Mouse (Mus musculus) hindbrain, postnatal 0 days (tissue): ENCODE measurements at regions not wholly inside any gene's neighbourhood (a gene's known extent, or its start where the extent isn't known, plus 50 kb on each side); places are given as distances from the start of the nearest gene placed in this dataset.

ENCODE experiments used
- ATAC-seq: fragments of 200-750 bp; cut with Nextera tagmentation; 2 replicates; pipeline ENCODE4 v1.8.0; 2017; ENCODE audit warnings: mild to moderate bottlenecking, moderate TSS enrichment, moderate library complexity
- DNase-seq: peaks from one replicate; pipeline ENCODE4 v3.0.0-alpha.2; 2015; ENCODE audit warnings: low spot score
- H3K27ac ChIP-seq: fragments of 300-500 bp; sonication (generic); 2 replicates; pipeline ENCODE4 v1.5.1; 2014; ENCODE audit warnings: mild to moderate bottlenecking
- H3K27me3 ChIP-seq: fragments of 300-500 bp; sonication (generic); 2 replicates; pipeline ENCODE4 v1.6.1; 2014; ENCODE audit warnings: low read length, mixed read lengths; ENCODE audit not compliant: insufficient read depth
- H3K36me3 ChIP-seq: fragments of 300-500 bp; sonication (generic); 2 replicates; pipeline ENCODE4 v1.6.1; 2014; ENCODE audit warnings: low read length, mixed read lengths; ENCODE audit not compliant: insufficient read depth
- H3K4me1 ChIP-seq: fragments of 300-500 bp; sonication (generic); 2 replicates; pipeline ENCODE4 v1.6.1; 2014; ENCODE audit warnings: antibody characterized with exemption, low read length, mixed read lengths; ENCODE audit not compliant: insufficient read depth
- H3K4me2 ChIP-seq: fragments of 300-500 bp; sonication (generic); 2 replicates; pipeline ENCODE4 v1.6.1; 2014; ENCODE audit warnings: low read depth, mild to moderate bottlenecking, low read length, moderate library complexity, mixed read lengths
- H3K4me3 ChIP-seq: fragments of 300-500 bp; sonication (generic); 2 replicates; pipeline ENCODE4 v1.5.1; 2014; ENCODE audit warnings: low read length
- H3K9ac ChIP-seq: fragments of 300-500 bp; sonication (generic); replicated peaks from 2 replicates; pipeline ENCODE4 v1.6.1; 2014; ENCODE audit warnings: mild to moderate bottlenecking, low read length, moderate library complexity, mixed read lengths
- H3K9me3 ChIP-seq: fragments of 300-500 bp; sonication (generic); 2 replicates; pipeline ENCODE4 v1.6.1; 2016; ENCODE audit warnings: low read length, mixed read lengths
- CTCF ChIP-seq: IDR thresholded peaks from 2 replicates; pipeline ENCODE4 v1.5.1; 2016; ENCODE audit warnings: antibody characterized with exemption, control low read depth, low read depth
- WGBS: fragments of 180-500 bp; shearing (Covaris S2); extraction: QIAGEN DNeasy Blood & Tissue Kit; methylation state at CpG from one replicate; pipeline ENCODE4 v1.1.7; 2014; 5-methylcytosine and 5-hydroxymethylcytosine counted together

GRCm38 (mm10) chr13:116174976-116175375 lies 134.5 kb downstream of the Isl1 start:
- no peak overlapping the region for H3K4me2 ChIP-seq
- 10% methylated on average over 3 of the region's 3 CpGs for WGBS
- no peaks in the 10 kb centered on the region for H3K9me3 ChIP-seq
- ATAC-seq (no peak), DNase-seq (peak; percentile 4)
- no peak for TF ChIP-seq CTCF
- H3K36me3 ChIP-seq = no peaks in the 10 kb centered on the region
- H3K27me3 ChIP-seq = no peaks in the 10 kb centered on the region
- no peak overlapping the region for H3K27ac ChIP-seq
- H3K4me1 ChIP-seq = no peaks in the 10 kb centered on the region
- no peak overlapping the region for H3K9ac ChIP-seq
- no peak overlapping the region for H3K4me3 ChIP-seq

DNA sequence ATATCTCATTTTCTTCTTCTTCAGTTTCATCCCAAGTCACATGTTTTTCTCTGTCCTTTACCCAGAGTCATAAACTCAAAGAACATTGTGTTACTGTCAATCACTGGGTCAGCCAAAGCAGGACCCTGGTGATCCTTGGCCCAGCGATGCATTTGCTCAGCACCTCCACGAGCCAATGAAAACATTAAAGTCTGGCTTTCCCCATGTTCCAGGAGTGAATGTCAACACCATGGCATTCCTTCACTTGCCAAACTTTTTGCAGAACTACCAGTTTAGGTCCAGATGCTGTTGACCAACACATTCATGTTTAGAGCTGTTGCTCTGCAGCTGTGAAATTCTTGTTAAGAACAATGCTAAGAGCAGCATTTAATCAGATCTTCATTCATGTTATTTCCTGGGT lies 135.6 kb downstream of the Isl1 start:
- H3K27me3 ChIP-seq = no peaks in the 10 kb centered on the region
- DNase-seq (no peak), ATAC-seq (no peak)
- H3K9ac ChIP-seq = no peak overlapping the region
- H3K36me3 ChIP-seq = no peaks in the 10 kb centered on the region
- H3K27ac ChIP-seq = no peak overlapping the region
- no peak for TF ChIP-seq CTCF
- H3K4me2 ChIP-seq = no peak overlapping the region
- 33% methylated on average over 2 of the region's 2 CpGs for WGBS
- no peaks in the 10 kb centered on the region for H3K4me1 ChIP-seq
- no peak overlapping the region for H3K4me3 ChIP-seq
- H3K9me3 ChIP-seq = no peaks in the 10 kb centered on the region

DNA sequence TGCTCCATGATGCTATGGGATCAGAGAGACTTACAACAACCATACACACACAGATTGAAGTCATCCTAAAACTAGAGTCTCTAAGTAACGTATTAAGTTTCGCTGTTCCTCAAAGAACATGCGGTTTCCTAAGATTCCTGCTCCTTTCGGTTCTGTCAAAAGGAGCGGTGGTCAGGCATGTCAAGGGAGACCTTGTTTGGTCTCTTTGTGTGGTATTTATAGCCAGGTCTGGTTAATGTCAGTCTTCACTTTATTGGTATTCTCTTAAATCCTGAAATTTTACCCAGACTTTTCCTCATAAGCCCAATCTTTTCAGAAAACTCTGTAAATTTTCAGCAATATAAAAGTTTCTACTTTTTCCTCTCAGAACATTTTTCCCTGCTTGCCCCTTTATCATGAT lies 166.5 kb downstream of the Isl1 start:
- no peaks in the 10 kb centered on the region for H3K9me3 ChIP-seq

DNA sequence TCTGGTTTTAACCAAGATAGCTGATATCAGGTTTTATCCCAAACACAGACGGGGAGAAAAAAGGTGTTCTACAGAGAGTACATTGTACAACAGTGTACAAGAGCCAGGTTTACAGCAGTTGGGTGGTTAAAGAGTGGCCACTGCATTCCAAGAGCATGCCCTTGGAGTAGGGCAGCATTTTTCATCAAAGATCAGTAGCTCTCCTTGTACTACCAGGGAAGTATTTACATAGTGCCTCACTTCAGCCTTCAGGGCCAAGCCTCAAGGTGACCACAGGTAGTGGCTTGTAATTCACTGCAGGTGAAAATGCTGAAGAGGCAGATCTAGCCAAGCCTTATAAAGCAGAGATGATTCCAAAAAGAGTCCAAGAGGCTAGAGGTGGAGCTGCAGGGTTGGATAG lies 190.8 kb downstream of the Isl1 start:
- H3K4me3 ChIP-seq = no peak overlapping the region
- H3K9ac ChIP-seq = no peak overlapping the region
- no peak overlapping the region for H3K27ac ChIP-seq
- no peaks in the 10 kb centered on the region for H3K9me3 ChIP-seq
- ATAC-seq = no peak
- TF ChIP-seq CTCF = no peak
- WGBS = 94% methylated on average over 1 of the region's 1 CpGs
- no peaks in the 10 kb centered on the region for H3K27me3 ChIP-seq
- no peak for DNase-seq
- no peak overlapping the region for H3K4me2 ChIP-seq
- no peaks in the 10 kb centered on the region for H3K4me1 ChIP-seq
- no peaks in the 10 kb centered on the region for H3K36me3 ChIP-seq

More for the DNA sequence above, 166.5 kb downstream of the Isl1 start:
- TF ChIP-seq CTCF = no peak
- H3K4me3 ChIP-seq = no peak overlapping the region
- no peak overlapping the region for H3K27ac ChIP-seq
- WGBS = 81% methylated on average over 5 of the region's 5 CpGs
- no peak overlapping the region for H3K9ac ChIP-seq
- no peak overlapping the region for H3K4me2 ChIP-seq
- DNase-seq = no peak
- H3K36me3 ChIP-seq = no peaks in the 10 kb centered on the region
- H3K27me3 ChIP-seq = no peaks in the 10 kb centered on the region
- H3K4me1 ChIP-seq = no peaks in the 10 kb centered on the region
- no peak for ATAC-seq

GRCm38 (mm10) chr13:116111032-116111808 lies 198.3 kb downstream of the Isl1 start:
- Histone ChIP-seq H3K9me3 (no peaks in the 10 kb centered on the region), H3K9ac (no peak overlapping the region), H3K27me3 (no peaks in the 10 kb centered on the region), H3K27ac (no peak overlapping the region), H3K4me2 (no peak overlapping the region), H3K36me3 (no peaks in the 10 kb centered on the region), H3K4me3 (no peak overlapping the region), H3K4me1 (no peaks in the 10 kb centered on the region)
- DNase-seq (no peak), ATAC-seq (no peak)
- WGBS = 69% methylated on average over 7 of the region's 7 CpGs
- TF ChIP-seq CTCF = no peak

DNA sequence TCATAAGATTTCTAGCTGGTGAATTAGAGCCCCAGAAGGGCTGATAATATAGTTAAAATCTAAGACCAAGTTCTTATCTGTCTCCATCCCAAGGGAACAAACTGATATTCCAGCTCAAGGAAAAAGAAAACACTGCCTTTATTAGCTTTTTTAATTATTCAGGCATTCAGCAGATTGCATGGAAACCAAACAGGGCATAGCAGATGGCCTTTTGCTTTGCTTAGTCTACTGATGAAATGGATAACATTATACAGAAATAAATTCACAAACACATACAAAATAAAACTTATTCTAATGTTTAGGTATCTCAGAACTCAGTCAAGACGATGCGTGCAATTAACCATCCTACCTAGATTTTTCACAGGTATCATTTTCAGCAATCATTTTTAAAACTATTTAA lies 198.9 kb downstream of the Isl1 start:
- Histone ChIP-seq H3K36me3 (no peaks in the 10 kb centered on the region), H3K4me2 (no peak overlapping the region), H3K9ac (no peak overlapping the region), H3K27me3 (no peaks in the 10 kb centered on the region), H3K27ac (no peak overlapping the region), H3K4me1 (no peaks in the 10 kb centered on the region), H3K4me3 (no peak overlapping the region), H3K9me3 (no peaks in the 10 kb centered on the region)
- DNase-seq (no peak), ATAC-seq (no peak)
- no peak for TF ChIP-seq CTCF
- 92% methylated on average over 2 of the region's 2 CpGs for WGBS

DNA sequence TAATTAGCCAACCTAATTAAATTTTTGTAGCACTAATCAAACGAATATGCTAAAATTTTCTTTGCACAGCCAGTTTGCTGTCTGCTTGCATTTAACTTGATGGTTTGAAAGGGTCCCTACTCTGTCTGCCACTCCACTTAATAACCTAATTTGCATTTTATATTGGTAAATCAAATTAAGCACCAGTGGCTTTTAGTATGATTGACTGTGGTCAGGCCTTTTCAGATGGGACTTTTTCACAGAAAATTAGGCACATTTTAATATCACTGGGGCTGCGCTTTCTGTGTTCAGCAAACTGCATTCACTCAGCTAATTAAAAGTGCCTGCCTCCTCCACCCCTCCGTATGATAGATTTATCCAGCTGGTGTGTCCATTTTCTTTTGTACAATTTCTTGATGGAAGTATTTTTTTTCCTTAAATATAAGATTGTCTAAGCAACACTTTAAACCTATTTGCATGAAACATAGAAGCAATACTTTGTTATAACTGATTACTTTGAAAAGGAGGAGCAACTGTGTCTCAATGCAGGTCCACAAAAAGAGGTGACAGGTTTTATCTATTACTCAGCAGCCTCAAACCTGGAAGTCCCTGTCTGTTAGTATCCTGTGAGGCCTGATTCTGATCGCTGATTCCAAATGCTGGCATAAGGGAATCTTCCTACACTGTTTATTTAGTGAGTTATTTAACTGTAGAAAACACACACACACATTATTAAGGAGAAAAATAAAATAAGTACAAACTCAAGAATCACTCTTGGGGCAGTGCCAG lies 221.8 kb downstream of the Isl1 start:
- Histone ChIP-seq H3K27me3 (no peaks in the 10 kb centered on the region), H3K4me2 (no peak overlapping the region), H3K4me3 (no peak overlapping the region), H3K27ac (no peak overlapping the region), H3K9me3 (no peaks in the 10 kb centered on the region), H3K36me3 (no peaks in the 10 kb centered on the region), H3K4me1 (no peaks in the 10 kb centered on the region), H3K9ac (no peak overlapping the region)
- WGBS = 35% methylated on average over 4 of the region's 4 CpGs
- no peak for TF ChIP-seq CTCF
- ATAC-seq = peak; percentile 71
- peak; percentile 34 for DNase-seq
